Mouse (Mus musculus) kidney, adult 10 weeks (tissue): ENCODE measurements around the gene Gm11756. TPM values are rescaled to one million over a fixed set of nuclear protein-coding genes. Genes with fewer than 3 reads are reported as not detected.

Experiments used
- polyA plus RNA-seq: library from polyadenylated mRNA; stranded (reverse); fragments of 350-450 nt; fragmentation: Illumina TruSeq; extraction: RNeasy Lipid Tissue Mini Kit (QIAGEN cat#74804); gene quantifications from one replicate; pipeline ENCODE4 v1.2.3, GENCODE M21; 2014; ENCODE audit warnings: low read depth, low replicate concordance

Gene Gm11756
- not detected for polyA plus RNA-seq

GRCm38 (mm10) chr4:73920660-73921059 lies at the start of gene Gm11756:
Gene Gm11756 (minus strand): TSS chr4:73920760.

DNA sequence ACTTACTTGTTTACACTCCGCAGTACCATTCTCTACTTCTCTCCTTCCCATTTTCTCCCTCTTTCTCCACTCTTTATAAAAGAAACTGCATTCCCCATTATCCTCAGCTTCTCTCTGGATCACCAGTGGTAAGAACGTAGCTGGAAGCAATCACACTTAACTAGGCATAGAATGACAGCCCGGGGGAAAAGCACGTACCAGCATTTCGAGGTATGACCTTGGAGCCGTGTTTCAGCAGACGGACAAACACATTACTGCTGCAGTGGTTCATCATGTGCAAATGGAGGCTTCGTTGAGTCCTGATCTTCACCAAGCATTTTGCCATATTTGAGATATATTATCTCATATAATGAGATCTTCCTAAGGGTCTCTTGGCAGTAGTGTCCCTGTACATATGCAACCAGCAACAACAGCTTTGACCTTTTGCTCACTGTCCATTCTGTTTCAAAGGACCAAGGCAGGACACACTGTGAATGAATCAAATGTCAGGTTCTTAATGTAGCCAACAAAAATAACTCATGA lies 29.9 kb upstream of the Gm11756 start, which contains the start of gene 2310002L09Rik:
TSS of gene 2310002L09Rik (minus strand) at position 472 of the 522 bp plus-strand sequence.

DNA sequence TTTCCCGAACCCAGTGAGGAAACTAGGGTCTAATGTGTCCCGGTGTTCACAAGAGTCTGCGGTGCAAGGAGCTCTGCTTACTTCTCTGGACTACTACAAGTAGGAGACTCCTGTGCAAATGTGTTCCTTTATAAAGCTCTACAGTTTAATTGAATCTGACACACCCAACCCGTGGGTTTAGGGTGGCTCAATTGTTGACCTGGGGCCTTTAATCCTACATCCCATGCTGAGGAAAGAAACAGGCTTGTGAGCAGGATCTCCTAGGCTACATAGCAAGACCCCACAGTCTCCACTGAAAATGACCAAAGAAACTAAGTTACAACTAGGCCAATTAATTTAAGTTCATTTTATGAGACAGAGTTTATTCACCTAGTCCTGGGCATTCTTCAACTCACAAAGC lies 14.7 kb downstream of the Gm11756 start, which contains the start of gene Gm13871:
TSS of gene Gm13871 (minus strand) at position 101 of the 400 bp plus-strand sequence.

GRCm38 (mm10) chr4:73891012-73891411 lies 29.5 kb downstream of the Gm11756 start, which contains the start of gene Gm11757:
Gene Gm11757 (minus strand): TSS chr4:73891112.

DNA sequence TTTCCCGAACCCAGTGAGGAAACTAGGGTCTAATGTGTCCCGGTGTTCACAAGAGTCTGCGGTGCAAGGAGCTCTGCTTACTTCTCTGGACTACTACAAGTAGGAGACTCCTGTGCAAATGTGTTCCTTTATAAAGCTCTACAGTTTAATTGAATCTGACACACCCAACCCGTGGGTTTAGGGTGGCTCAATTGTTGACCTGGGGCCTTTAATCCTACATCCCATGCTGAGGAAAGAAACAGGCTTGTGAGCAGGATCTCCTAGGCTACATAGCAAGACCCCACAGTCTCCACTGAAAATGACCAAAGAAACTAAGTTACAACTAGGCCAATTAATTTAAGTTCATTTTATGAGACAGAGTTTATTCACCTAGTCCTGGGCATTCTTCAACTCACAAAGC lies 44.4 kb downstream of the Gm11756 start, which contains the start of gene Gm11758:
TSS of gene Gm11758 (minus strand) at position 101 of the 400 bp plus-strand sequence.

Other genes with a start within 250 kb of the Gm11756 start
- not detected for gene Gm428, start 237.2 kb downstream of the Gm11756 start, polyA plus RNA-seq
- gene Rasef, start 129.8 kb downstream of the Gm11756 start, polyA plus RNA-seq: 3.6 TPM
- not detected for gene Gm11758, start 44.5 kb downstream of the Gm11756 start, polyA plus RNA-seq
- not detected for gene Gm11757, start 29.6 kb downstream of the Gm11756 start, polyA plus RNA-seq
- not detected for gene Gm13871, start 14.8 kb downstream of the Gm11756 start, polyA plus RNA-seq
- not detected for gene 2310002L09Rik, start 30.1 kb upstream of the Gm11756 start, polyA plus RNA-seq
- gene Frmd3, start 92.7 kb upstream of the Gm11756 start, polyA plus RNA-seq: 0.28 TPM